ENCODE assay signal across 9 mouse cellular contexts in genomic region chr1:51998542-51998941, GRCm38 (mm10). TPM values are rescaled to one million over a fixed set of nuclear protein-coding genes. Genes with fewer than 3 reads are reported as not detected.
DNase-seq lines count a peak whose midpoint lies in the region; ATAC-seq and TF ChIP-seq lines count a peak whose summit lies in the region.
"Had no signal": no experiment of that assay in that cellular context is flagged by ENCODE, and none has a peak within 500 bp of the region (broad histone marks: within the 10 kb centered on the region; RNA-seq: fewer than 3 reads in every experiment).

No protein-coding gene starts in this region.

- H3K27me3 ChIP-seq in E14TG2a.4 (ENCODE audit: insufficient read depth, low read length) = peaks cover 3% of the 10 kb centered on the region; the same call in 1 of the 2 replicates
- H3K27me3 ChIP-seq: liver, embryonic 15.5 days had no signal

- DNase-seq in left cerebral cortex, adult 18-20 months (ENCODE audit: low spot score in 2 of 2) = peak; percentile 54 to 59
- no peak for DNase-seq in left cerebral cortex, adult 11 months (ENCODE audit: low spot score)
- DNase-seq in adrenal gland, adult 18-20 months (ENCODE audit: low spot score in 2 of 2) = peak; percentile 39 to 41
- DNase-seq in frontal cortex, postnatal 36 days (ENCODE audit: low spot score in 2 of 2) = peak; percentile 24 to 33
- DNase-seq in left cerebral cortex, postnatal 25 days (ENCODE audit: low spot score in 2 of 2) = peak; percentile 51 to 57
- DNase-seq in right cerebral cortex, postnatal 25 days = peak; percentile 29

- intact Hi-C loops in left cerebral cortex, postnatal 25 days (cut with DNase I) = loop anchor here (1.0 kb wide), 2 partner anchors 329 to 354 kb away; no protein-coding TSS in a partner anchor

- H3K9me3 ChIP-seq in E14TG2a.4 (ENCODE audit: low read length) = no peaks in the 10 kb centered on the region
- H3K9me3 ChIP-seq: liver, embryonic 15.5 days had no signal

- no peak for ATAC-seq in monocyte, adult 5-6 weeks (replicated peaks; ENCODE audit: insufficient number of reproducible peaks, low FRiP score, low TSS enrichment, poor library complexity, severe bottlenecking)

- TF ChIP-seq CTCF in E14TG2a.4 (conservative IDR thresholded peaks at IDR 0.05; ENCODE audit: low read length) = peak; percentile 41

- H3K36me3 ChIP-seq in E14TG2a.4 (ENCODE audit: insufficient read depth, low read length) = no peaks in the 10 kb centered on the region
- H3K36me3 ChIP-seq: liver, embryonic 15.5 days had no signal

- H3K4me3 ChIP-seq in E14TG2a.4 (replicated peaks; ENCODE audit: low read length) = no peak overlapping the region
- H3K4me3 ChIP-seq: liver, embryonic 15.5 days had no signal

- no peaks in the 10 kb centered on the region for H3K4me1 ChIP-seq in E14TG2a.4 (replicated peaks; ENCODE audit: low read depth, low read length)
- H3K4me1 ChIP-seq: liver, embryonic 15.5 days had no signal

RNA-seq across cellular contexts. Expression of gene Stat4, which starts 11.6 kb away (rescaled TPM):
- 1 to 10 TPM; 3.6 to 3.7 TPM for total RNA-seq in left cerebral cortex, adult 18-20 months (2021)
- under 1 TPM; 0.27 to 0.77 TPM for total RNA-seq in adrenal gland, adult 18-20 months (2021)
- total RNA-seq in left cerebral cortex, postnatal 25 days (2021) = 1 to 10 TPM; 4.3 to 4.9 TPM
- 78.3 to 278 TPM (median 108 TPM) in 3 replicates for total RNA-seq in monocyte, adult 5-6 weeks (2017)

Comparison
In these comparisons a context has a peak if more than half of its experiments do, and no peak if none do; other contexts are left out.
1. RNA of gene Stat4, which starts 11.6 kb away (total RNA-seq): 78.3 to 278 TPM in monocyte, adult 5-6 weeks; 4.3 to 4.9 TPM in left cerebral cortex, postnatal 25 days, 3.6 to 3.7 TPM in left cerebral cortex, adult 18-20 months and 0.27 to 0.77 TPM in adrenal gland, adult 18-20 months; every median in the first group is over 10 times any median in the second.